Mouse (Mus musculus) C2C12 (cell line): ENCODE results near the gene Sprr2a1. TPM values are rescaled to one million over a fixed set of nuclear protein-coding genes. Genes with fewer than 3 reads are reported as not detected.
"Not testable (repeated sequence)": the region's sequence is repeated elsewhere in the genome, so short reads cannot be mapped to it uniquely, and the experiment has no call there.

Source experiments
- H3K27me3 ChIP-seq: one replicate; pipeline ENCODE4 v1.6.1; 2011; ENCODE audit not compliant: control insufficient read depth, insufficient read depth, insufficient read length
- H3K36me3 ChIP-seq: one replicate; pipeline ENCODE4 v1.6.1; 2011; ENCODE audit not compliant: control insufficient read depth, insufficient read depth
- H3K4me3 ChIP-seq: one replicate; pipeline ENCODE4 v1.5.1; 2011; ENCODE audit warnings: mild to moderate bottlenecking, control low read depth; ENCODE audit not compliant: poor library complexity, insufficient read depth, severe bottlenecking
- H3K79me2 ChIP-seq: one replicate; pipeline ENCODE4 v1.6.1; 2011; ENCODE audit not compliant: control insufficient read depth, insufficient read depth
- H3K79me3 ChIP-seq: one replicate; pipeline ENCODE4 v1.6.1; 2011; ENCODE audit warnings: low read depth, control low read depth
- H3ac ChIP-seq: one replicate; pipeline ENCODE3; 2011; ENCODE audit warnings: low read depth; ENCODE audit not compliant: control insufficient read depth, insufficient read length
- polyA plus RNA-seq: library from polyadenylated mRNA; unstranded; fragments of >200 nt; fragmentation: generic; extraction: Trizol; gene quantifications from one replicate; pipeline ENCODE4 v1.2.1, GENCODE M21; 2012; ENCODE audit warnings: missing spikeins

Gene Sprr2a1
- polyA plus RNA-seq, 1 experiment, result 0.06 TPM

GRCm38 (mm10) chr3:92227410-92227809, 11.8 kb downstream of the Sprr2a1 start:
- H3K79me3 ChIP-seq, H3K36me3 ChIP-seq, H3ac ChIP-seq, H3K79me2 ChIP-seq, H3K27me3 ChIP-seq, H3K4me3 ChIP-seq: not testable (repeated sequence)

- not testable (repeated sequence) for H3K27me3 ChIP-seq, H3K36me3 ChIP-seq, H3ac ChIP-seq, H3K79me3 ChIP-seq, H3K79me2 ChIP-seq, H3K4me3 ChIP-seq
These were observed 21.0 kb downstream of the Sprr2a1 start for GRCm38 (mm10) chr3:92236463-92237189.

- not testable (repeated sequence) for H3K4me3 ChIP-seq, H3K27me3 ChIP-seq, H3K36me3 ChIP-seq, H3K79me2 ChIP-seq, H3ac ChIP-seq, H3K79me3 ChIP-seq
These were observed 23.1 kb downstream of the Sprr2a1 start for GRCm38 (mm10) chr3:92238736-92239135.

GRCm38 (mm10) chr3:92239197-92239596, 23.6 kb downstream of the Sprr2a1 start:
- not testable (repeated sequence) for H3K79me2 ChIP-seq, H3K27me3 ChIP-seq, H3K79me3 ChIP-seq, H3ac ChIP-seq, H3K4me3 ChIP-seq, H3K36me3 ChIP-seq

GRCm38 (mm10) chr3:92244833-92245232, 29.2 kb downstream of the Sprr2a1 start:
- not testable (repeated sequence) for H3K79me2 ChIP-seq, H3K27me3 ChIP-seq, H3ac ChIP-seq, H3K4me3 ChIP-seq, H3K36me3 ChIP-seq, H3K79me3 ChIP-seq

- H3K36me3 ChIP-seq, H3ac ChIP-seq, H3K27me3 ChIP-seq, H3K79me2 ChIP-seq, H3K79me3 ChIP-seq, H3K4me3 ChIP-seq: not testable (repeated sequence)
These were observed 30.6 kb downstream of the Sprr2a1 start for GRCm38 (mm10) chr3:92246245-92246644.

GRCm38 (mm10) chr3:92248494-92248893, 32.9 kb downstream of the Sprr2a1 start:
- H3K79me2 ChIP-seq, H3K36me3 ChIP-seq, H3K4me3 ChIP-seq, H3K27me3 ChIP-seq, H3ac ChIP-seq, H3K79me3 ChIP-seq: not testable (repeated sequence)

- H3K79me2 ChIP-seq, H3K4me3 ChIP-seq, H3K27me3 ChIP-seq, H3K79me3 ChIP-seq, H3K36me3 ChIP-seq, H3ac ChIP-seq: not testable (repeated sequence)
These were observed 34.9 kb downstream of the Sprr2a1 start for GRCm38 (mm10) chr3:92250450-92250849.

GRCm38 (mm10) chr3:92253860-92254259, 38.3 kb downstream of the Sprr2a1 start:
- not testable (repeated sequence) for H3ac ChIP-seq, H3K79me2 ChIP-seq, H3K27me3 ChIP-seq, H3K79me3 ChIP-seq, H3K4me3 ChIP-seq, H3K36me3 ChIP-seq

GRCm38 (mm10) chr3:92258526-92258925, 42.9 kb downstream of the Sprr2a1 start:
- H3K79me3 ChIP-seq, H3K36me3 ChIP-seq, H3K27me3 ChIP-seq, H3K79me2 ChIP-seq, H3ac ChIP-seq, H3K4me3 ChIP-seq: not testable (repeated sequence)

- not testable (repeated sequence) for H3K79me2 ChIP-seq, H3K27me3 ChIP-seq, H3K79me3 ChIP-seq, H3ac ChIP-seq, H3K36me3 ChIP-seq, H3K4me3 ChIP-seq
These were observed 47.9 kb downstream of the Sprr2a1 start for GRCm38 (mm10) chr3:92263462-92263861.
